Mouse (Mus musculus) fibroblast of lung, adult 2 months (primary cell): ENCODE measurements around the gene Erbb4.

ENCODE experiments used
- DNase-seq: peaks from one replicate; pipeline ENCODE4 v3.0.0-alpha.2; 2011; ENCODE audit warnings: low read depth

The Erbb4 gene

GRCm38 (mm10) chr1:68089623-68090022, 1018.2 kb downstream of the Erbb4 start:
- DNase-seq, result no peak

GRCm38 (mm10) chr1:68056494-68056893, 1051.4 kb downstream of the Erbb4 start:
- DNase-seq, result no peak

- DNase-seq, result no peak
Measured at GRCm38 (mm10) chr1:68054715-68055114, 1053.1 kb downstream of the Erbb4 start.

GRCm38 (mm10) chr1:68049856-68050255, 1058.0 kb downstream of the Erbb4 start:
- DNase-seq, result no peak

- no peak for DNase-seq
Measured at GRCm38 (mm10) chr1:68047139-68047538, 1060.7 kb downstream of the Erbb4 start.

- DNase-seq, result no peak
Measured at GRCm38 (mm10) chr1:68046551-68046970, 1061.3 kb downstream of the Erbb4 start.

GRCm38 (mm10) chr1:68024086-68024940, 1083.5 kb downstream of the Erbb4 start:
- no peak for DNase-seq

- no peak for DNase-seq
Measured at GRCm38 (mm10) chr1:68020020-68020419, 1087.8 kb downstream of the Erbb4 start.

GRCm38 (mm10) chr1:68019618-68020017, 1088.2 kb downstream of the Erbb4 start:
- no peak for DNase-seq
